Mouse (Mus musculus): Measurements from ENCODE around the gene Gm45713.
"Not testable (repeated sequence)": the region's sequence is repeated elsewhere in the genome, so short reads cannot be mapped to it uniquely, and the experiment has no call there.

The Gm45713 gene

GRCm38 (mm10) chr7:45135993-45136567 is at the start of gene Gm45713, which contains the start of gene Flt3l:
Gm45713 (minus strand) TSS chr7:45136231.
Flt3l (minus strand) TSS chr7:45136432.
- peak; percentile 100 for DNase-seq

- DNase-seq, result no peak
Measured at GRCm38 (mm10) chr7:45183672-45184071, 47.6 kb upstream of the Gm45713 start.

GRCm38 (mm10) chr7:45182606-45183005 is 46.6 kb upstream of the Gm45713 start:
- DNase-seq, result no peak

GRCm38 (mm10) chr7:45182199-45182601 is 46.2 kb upstream of the Gm45713 start:
- peak; percentile 99 for DNase-seq

- no peak for DNase-seq
Measured at GRCm38 (mm10) chr7:45181540-45181939, 45.5 kb upstream of the Gm45713 start.

- no peak for DNase-seq
Measured at GRCm38 (mm10) chr7:45180896-45181477, 45.0 kb upstream of the Gm45713 start, which contains the start of gene Pth2. Pth2 (plus strand) TSS chr7:45180995.

GRCm38 (mm10) chr7:45179469-45179868 is 43.4 kb upstream of the Gm45713 start, which contains the start of gene Gfy:
Gfy (minus strand) TSS chr7:45179569.
- DNase-seq, result no peak

GRCm38 (mm10) chr7:45178550-45178949 is 42.5 kb upstream of the Gm45713 start:
- DNase-seq, result no peak

- DNase-seq, result no peak
Measured at GRCm38 (mm10) chr7:45176356-45176755, 40.3 kb upstream of the Gm45713 start.

DNA sequence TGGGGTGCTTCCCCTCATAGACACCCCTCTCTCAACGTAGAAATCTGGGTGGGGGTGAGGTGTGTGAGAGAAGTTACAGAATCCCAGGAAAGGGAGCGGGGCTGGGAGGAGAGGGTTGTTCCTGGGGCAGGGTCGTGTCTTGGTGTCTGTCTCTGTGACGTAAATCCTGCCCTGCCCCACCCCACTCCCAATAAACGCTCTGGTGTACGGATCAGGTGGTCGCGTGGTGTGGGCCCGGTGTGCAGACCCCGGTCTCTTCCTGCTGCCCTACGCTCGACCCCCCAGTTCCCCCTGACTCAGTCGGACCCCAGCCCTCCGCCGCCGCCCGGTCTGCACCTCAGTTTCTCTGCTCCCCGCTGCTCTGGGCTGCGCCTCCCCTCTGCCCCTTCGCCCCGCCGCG is 39.9 kb upstream of the Gm45713 start:
- no peak for DNase-seq

GRCm38 (mm10) chr7:45175398-45175797 is 39.4 kb upstream of the Gm45713 start:
- DNase-seq, result no peak

DNA sequence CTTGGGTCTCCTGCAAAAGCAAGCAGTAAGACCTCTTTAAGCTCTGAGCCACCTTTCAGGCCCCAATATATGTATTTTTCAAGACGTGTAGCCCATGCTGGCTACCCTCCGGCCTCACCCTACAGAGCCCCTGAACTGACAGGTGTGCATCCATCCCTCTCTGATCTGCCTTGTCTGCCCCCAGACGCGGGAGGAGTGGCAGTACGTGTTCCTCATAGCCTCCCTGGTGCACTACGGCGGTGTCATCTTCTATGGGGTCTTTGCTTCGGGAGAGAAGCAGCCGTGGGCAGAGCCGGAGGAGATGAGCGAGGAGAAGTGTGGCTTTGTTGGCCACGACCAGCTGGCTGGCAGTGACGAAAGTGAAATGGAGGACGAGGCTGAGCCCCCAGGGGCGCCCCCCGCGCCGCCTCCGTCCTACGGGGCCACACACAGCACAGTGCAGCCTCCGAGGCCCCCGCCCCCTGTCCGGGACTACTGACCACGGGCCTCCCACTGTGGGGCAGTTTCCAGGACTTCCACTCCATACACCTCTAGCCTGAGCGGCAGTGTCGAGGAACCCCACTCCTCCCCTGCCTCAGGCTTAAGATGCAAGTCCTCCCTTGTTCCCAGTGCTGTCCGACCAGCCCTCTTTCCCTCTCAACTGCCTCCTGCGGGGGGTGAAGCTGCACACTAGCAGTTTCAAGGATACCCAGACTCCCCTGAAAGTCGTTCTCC is 38.7 kb upstream of the Gm45713 start:
- no peak for DNase-seq

DNA sequence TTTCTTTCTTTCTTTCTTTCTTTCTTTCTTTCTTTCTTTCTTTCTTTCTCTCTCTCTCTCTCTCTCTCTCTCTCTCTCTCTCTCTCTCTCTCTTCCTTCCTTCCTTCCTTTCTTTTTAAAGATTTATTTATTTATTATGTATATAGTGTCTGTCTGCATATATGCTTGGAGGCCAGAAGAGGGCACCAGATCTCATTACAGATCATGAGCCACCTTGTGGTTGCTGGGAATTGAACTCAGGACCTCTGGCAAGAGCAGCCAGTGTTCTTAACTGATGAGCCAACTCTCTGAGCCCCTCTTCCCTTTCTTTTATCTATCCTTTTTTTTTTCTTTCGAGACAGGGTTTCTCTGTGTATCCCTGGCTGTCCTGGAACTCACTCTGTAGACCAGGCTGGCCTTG is 37.7 kb upstream of the Gm45713 start:
- DNase-seq, result not testable (repeated sequence)

- DNase-seq, result no peak
Measured at GRCm38 (mm10) chr7:45172974-45173373, 36.9 kb upstream of the Gm45713 start.

DNA sequence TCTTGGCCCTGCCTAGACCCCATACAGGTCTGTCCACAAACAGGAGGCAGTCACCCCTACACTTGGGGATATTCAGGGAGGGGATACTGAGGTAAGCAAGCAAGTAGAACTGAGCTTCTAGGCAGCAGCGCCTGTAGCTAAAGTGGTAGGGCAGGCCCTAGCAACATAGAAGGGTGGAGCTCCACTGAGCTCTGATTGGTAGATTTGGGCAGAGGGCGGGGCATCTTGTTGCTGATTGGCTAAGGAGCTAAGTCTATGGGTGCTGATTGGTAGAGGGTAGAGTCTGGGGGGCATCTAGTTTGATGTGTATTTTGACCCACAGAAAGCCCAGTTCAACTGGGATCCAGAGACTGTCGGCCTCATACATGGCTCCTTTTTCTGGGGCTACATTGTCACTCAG is 33.5 kb upstream of the Gm45713 start:
- DNase-seq, result no peak

GRCm38 (mm10) chr7:45168656-45169055 is 32.6 kb upstream of the Gm45713 start:
- no peak for DNase-seq

- no peak for DNase-seq
Measured at GRCm38 (mm10) chr7:45167761-45168445, 31.9 kb upstream of the Gm45713 start.

DNA sequence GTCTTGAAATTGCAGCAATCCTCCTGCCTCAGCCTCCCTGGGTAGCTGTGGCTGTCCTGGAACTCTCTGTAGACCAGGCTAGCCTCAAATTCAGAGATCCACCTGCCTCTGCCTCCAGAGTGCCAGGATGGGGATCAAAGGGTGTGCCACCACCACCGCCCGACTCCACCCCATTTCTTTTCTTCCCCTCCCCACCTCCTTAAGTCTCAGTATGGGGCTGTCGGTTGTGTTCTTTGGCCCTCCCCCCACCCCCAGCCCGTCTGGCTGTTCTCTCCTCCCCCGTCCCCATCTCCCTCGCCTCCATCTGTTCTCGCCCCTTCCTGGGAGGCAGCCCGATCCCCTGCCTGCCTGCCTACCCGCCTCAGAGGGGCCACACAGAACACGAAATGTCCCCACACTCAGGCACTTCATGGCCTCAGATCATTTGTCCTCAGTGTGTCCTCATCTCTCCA is 30.9 kb upstream of the Gm45713 start:
- no peak for DNase-seq

DNA sequence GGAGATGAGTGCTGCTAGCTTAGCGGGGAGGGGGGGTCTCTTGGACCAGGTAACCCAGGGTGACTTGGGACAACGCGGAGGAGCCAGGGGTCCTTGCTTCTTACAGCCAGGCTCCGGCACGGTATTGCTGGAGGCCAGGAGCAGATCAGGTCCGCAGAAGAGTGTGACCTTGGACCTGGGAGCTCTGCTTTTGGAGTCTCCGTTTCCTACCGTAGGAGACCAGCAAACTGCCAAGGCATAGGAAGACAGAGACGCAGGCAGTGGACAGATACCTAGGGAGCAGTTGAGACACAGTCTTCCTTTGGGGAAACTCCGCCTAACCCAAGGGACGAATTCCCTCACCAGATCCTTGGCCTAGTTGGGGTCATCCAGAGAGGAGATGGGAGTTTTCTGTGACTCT is 29.7 kb upstream of the Gm45713 start:
- DNase-seq, result no peak

GRCm38 (mm10) chr7:45164833-45165232 is 28.8 kb upstream of the Gm45713 start:
- DNase-seq, result no peak

DNA sequence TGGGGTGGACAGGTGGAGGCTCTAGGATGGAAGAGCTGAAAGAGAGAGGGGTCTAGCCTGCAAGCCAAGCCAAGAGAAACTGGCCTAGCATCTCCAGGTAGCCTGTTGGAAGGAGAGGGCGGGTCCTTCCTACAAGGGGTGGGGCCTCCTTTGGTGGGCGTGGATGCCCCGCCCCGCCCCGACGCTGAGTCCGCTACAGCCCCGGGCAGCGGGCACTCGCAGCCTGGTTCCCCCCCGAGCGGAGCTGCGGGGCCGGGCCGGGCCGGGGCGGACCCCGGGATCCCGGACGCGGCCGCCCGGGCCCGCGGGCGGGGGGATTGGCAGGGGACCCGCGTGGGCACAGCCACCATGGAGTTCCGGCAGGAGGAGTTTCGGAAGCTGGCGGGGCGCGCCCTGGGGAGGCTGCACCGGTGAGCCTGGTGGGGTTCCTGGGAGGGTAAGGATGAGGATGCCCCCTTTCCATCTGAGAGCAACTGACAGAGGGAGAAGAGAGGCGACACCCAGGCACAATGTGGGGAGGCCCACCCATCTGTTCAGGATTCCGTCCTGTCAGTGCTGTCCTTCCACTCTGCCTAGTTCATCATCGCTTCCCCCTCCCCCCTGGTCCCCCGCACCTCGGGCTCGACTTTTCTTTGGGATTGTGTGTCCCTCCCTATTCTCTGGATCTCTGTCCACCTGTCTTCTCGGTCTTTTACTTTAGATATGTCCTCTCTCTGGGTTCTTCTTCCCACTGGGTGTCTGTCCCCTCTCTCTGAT is 27.9 kb upstream of the Gm45713 start, which contains the start of gene Slc17a7:
Slc17a7 (plus strand) TSS at position 215 of the 756 bp plus-strand sequence.
- DNase-seq, result peak; percentile 94

DNA sequence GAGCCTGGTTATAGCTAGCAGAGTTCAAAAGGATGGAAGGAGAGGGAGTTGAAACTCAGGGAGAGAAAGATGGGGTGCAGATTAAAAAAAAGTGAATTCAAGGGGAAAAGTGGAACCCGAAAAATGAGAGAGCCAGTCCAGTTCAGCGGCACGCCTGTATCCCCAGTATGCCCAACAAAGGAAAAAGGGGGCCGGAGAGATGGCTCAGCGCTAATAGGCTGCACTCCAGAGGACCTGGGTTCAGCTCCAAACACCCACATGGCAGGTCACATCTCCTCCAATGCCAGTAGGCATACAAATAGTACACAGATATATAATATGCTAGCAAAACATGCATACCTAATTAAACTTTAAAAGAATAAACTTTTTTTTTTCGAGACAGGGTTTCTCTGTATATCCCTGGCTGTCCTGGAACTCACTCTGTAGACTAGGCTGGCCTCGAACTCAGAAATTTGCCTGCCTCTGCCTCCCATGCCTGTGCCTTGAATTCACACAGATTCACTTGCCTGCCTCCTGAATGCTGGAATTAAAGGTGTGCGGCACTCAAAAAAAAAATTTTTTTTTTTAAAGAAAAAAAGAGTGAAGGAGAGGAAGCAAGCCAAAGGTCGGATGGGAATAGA is 27.1 kb upstream of the Gm45713 start:
- no peak for DNase-seq
